Mouse (Mus musculus) heart, embryonic 13.5 days (tissue): ENCODE data around the gene A430078G23Rik. TPM values are rescaled to one million over a fixed set of nuclear protein-coding genes. Genes with fewer than 3 reads are reported as not detected.
A peak's percentile ranks its signal among the peaks of the same experiment; 100 is the strongest.
"Not testable (repeated sequence)": the region's sequence is repeated elsewhere in the genome, so short reads cannot be mapped to it uniquely, and the experiment has no call there.

ENCODE experiments used
- ATAC-seq: fragments of 200-750 bp; cut with Nextera tagmentation; 2 replicates; pipeline ENCODE4 v1.8.0; 2017; ENCODE audit warnings: moderate TSS enrichment; ENCODE audit not compliant: insufficient number of reproducible peaks, low FRiP score, low TSS enrichment; ENCODE audit errors: extremely low read depth
- H3K27ac ChIP-seq: fragments of 300-500 bp; sonication (generic); replicated peaks from 2 replicates; pipeline ENCODE4 v1.5.1; 2015; ENCODE audit warnings: moderate library complexity, mild to moderate bottlenecking, inconsistent platforms
- H3K27me3 ChIP-seq: fragments of 300-500 bp; sonication (generic); replicated peaks from 2 replicates; pipeline ENCODE4 v1.6.1; 2015; ENCODE audit warnings: mild to moderate bottlenecking, inconsistent platforms
- H3K36me3 ChIP-seq: fragments of 300-500 bp; sonication (generic); 2 replicates; pipeline ENCODE4 v1.6.1; 2015; ENCODE audit warnings: mild to moderate bottlenecking, inconsistent platforms
- H3K4me1 ChIP-seq: fragments of 300-500 bp; sonication (generic); 2 replicates; pipeline ENCODE4 v1.6.1; 2015; ENCODE audit warnings: inconsistent platforms
- H3K4me2 ChIP-seq: fragments of 300-500 bp; sonication (generic); 2 replicates; pipeline ENCODE4 v1.6.1; 2015; ENCODE audit warnings: inconsistent platforms, mild to moderate bottlenecking, moderate library complexity
- H3K4me3 ChIP-seq: fragments of 300-500 bp; sonication (generic); 2 replicates; pipeline ENCODE4 v1.5.1; 2015; ENCODE audit warnings: moderate library complexity, mild to moderate bottlenecking, inconsistent platforms
- H3K9ac ChIP-seq: fragments of 300-500 bp; sonication (generic); 2 replicates; pipeline ENCODE4 v1.6.1; 2015; ENCODE audit warnings: inconsistent platforms, mild to moderate bottlenecking, moderate library complexity
- H3K9me3 ChIP-seq: fragments of 300-500 bp; sonication (generic); 2 replicates; pipeline ENCODE4 v1.6.1; 2016; ENCODE audit warnings: inconsistent platforms
- WGBS: fragments of 180-500 bp; shearing (Covaris S2); methylation state at CpG from one replicate; pipeline ENCODE4 v1.1.7; 2015; ENCODE audit warnings: mixed read lengths; 5-methylcytosine and 5-hydroxymethylcytosine counted together
- polyA plus RNA-seq: library from polyadenylated mRNA; unstranded; fragments of >200 nt; fragmentation: Nextera tagmentation; extraction: Ambion mirVana; gene quantifications from 2 replicates; pipeline ENCODE4 v1.2.1, GENCODE M21; 2015

The A430078G23Rik gene
- polyA plus RNA-seq, 1 experiment from 2014 or later = not detected

- H3K27me3 ChIP-seq = no peaks in the 10 kb centered on the region
- no peak overlapping the region for H3K4me3 ChIP-seq
- ATAC-seq = no peak
- H3K36me3 ChIP-seq = no peaks in the 10 kb centered on the region
- WGBS = 51% methylated on average over 8 of the region's 8 CpGs
- H3K9me3 ChIP-seq = no peaks in the 10 kb centered on the region
- H3K9ac ChIP-seq = no peak overlapping the region
- no peak overlapping the region for H3K4me2 ChIP-seq
- no peak overlapping the region for H3K27ac ChIP-seq
- no peaks in the 10 kb centered on the region for H3K4me1 ChIP-seq
These were observed 25.5 kb upstream of the A430078G23Rik start for GRCm38 (mm10) chr8:3327538-3328245.

- no peaks in the 10 kb centered on the region for H3K4me1 ChIP-seq
- no peaks in the 10 kb centered on the region for H3K9me3 ChIP-seq
- ATAC-seq = no peak
- H3K4me2 ChIP-seq = no peak overlapping the region
- no peak overlapping the region for H3K4me3 ChIP-seq
- no peak overlapping the region for H3K9ac ChIP-seq
- H3K27ac ChIP-seq = no peak overlapping the region
- H3K27me3 ChIP-seq = no peaks in the 10 kb centered on the region
- H3K36me3 ChIP-seq = no peaks in the 10 kb centered on the region
- 45% methylated on average over 6 of the region's 6 CpGs for WGBS
These were observed 22.6 kb upstream of the A430078G23Rik start for GRCm38 (mm10) chr8:3330662-3331061.

DNA sequence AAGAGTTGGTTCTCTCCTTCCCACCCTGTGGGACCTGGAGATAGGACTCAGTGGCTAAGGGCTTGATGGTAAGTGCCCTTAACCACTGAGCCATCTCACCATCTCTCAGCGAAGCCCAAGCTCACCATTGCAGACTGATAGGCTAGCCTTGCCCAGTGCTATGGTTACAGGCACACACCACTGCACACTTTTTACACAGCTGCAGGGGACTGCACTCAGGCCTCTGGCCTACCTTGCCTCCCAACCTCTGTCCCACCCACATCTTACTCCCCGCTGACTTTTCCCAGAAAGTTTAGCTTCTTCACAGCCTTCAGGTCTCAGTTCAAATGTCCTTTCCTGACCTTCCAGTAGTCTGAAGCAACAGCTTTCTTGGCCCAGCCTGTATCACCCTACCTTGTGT lies 21.5 kb upstream of the A430078G23Rik start:
- Histone ChIP-seq H3K27me3 (no peaks in the 10 kb centered on the region), H3K4me3 (no peak overlapping the region), H3K4me2 (no peak overlapping the region), H3K9me3 (no peaks in the 10 kb centered on the region), H3K27ac (no peak overlapping the region), H3K9ac (no peak overlapping the region), H3K36me3 (no peaks in the 10 kb centered on the region), H3K4me1 (no peaks in the 10 kb centered on the region)
- 79% methylated on average over 2 of the region's 2 CpGs for WGBS
- no peak for ATAC-seq

DNA sequence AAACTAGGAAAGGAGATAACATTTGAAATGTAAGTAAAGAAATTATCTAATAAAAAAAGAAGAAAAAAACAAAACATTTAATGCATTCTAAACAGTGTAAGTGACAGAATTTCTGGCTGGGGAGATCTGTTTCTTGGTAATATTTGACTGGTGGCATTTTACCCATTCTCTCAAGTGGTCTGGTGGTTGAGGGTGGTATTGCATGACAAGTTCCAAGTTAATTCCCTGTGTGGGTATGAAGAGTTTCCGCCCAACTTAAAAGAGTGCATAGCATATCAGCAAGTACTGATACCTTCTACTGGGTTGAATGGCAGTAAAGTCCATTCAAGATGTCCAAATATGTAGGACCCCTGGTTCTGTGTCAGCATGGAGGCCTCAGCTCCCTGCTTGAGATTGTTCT lies 17.3 kb upstream of the A430078G23Rik start:
- no peak overlapping the region for H3K4me2 ChIP-seq
- H3K9me3 ChIP-seq = no peaks in the 10 kb centered on the region
- ATAC-seq = no peak
- H3K27ac ChIP-seq = no peak overlapping the region
- no peak overlapping the region for H3K9ac ChIP-seq
- WGBS = 82% methylated on average over 1 of the region's 1 CpGs
- H3K36me3 ChIP-seq = no peaks in the 10 kb centered on the region
- H3K4me1 ChIP-seq = no peaks in the 10 kb centered on the region
- no peak overlapping the region for H3K4me3 ChIP-seq
- no peaks in the 10 kb centered on the region for H3K27me3 ChIP-seq

DNA sequence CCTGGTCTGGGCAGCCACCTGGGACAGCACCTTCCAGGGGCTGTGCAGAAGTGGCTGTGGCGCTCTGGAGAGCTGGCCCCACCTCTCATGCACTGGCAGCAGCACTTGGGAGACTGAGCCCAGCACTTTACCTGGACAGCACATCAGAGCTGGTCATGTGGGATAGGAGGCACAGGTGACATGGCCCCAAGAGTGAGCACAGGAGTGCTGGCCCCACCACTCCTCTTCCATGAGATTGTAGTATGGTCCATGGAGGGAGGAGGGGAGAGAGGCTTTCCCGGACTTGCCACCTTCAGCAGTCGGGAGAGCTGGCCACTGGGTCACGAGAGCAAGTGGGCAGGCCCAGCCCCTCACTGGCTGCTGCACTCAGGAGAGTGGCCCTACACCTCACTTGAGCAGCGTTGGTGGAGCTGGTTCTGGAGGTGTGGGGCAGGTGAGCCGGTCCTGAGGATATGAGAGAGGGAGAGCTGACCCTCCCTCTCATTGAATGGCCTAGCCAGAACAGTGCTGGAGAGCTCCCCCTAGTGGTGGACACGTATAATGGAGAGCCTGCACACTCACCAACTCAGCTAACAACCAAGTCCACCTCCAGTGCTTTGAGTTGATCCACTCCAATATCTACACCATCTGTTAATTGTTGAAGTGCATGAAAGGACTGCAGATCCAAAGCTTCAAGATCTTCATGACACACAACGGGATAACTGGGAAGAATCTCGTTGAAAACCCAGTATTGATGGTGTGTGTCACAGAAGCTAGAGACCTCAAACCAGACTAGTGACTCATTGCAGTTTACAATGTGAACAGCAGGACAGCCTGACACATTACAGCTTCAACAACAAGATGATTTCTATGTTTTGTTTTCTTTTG lies 16.3 kb upstream of the A430078G23Rik start:
- Histone ChIP-seq H3K9ac (no peak overlapping the region), H3K4me3 (no peak overlapping the region), H3K36me3 (no peaks in the 10 kb centered on the region), H3K4me2 (no peak overlapping the region), H3K27me3 (no peaks in the 10 kb centered on the region), H3K4me1 (no peaks in the 10 kb centered on the region), H3K27ac (no peak overlapping the region), H3K9me3 (no peaks in the 10 kb centered on the region)
- WGBS = 59% methylated on average over 9 of the region's 9 CpGs
- peak; percentile 37 for ATAC-seq

DNA sequence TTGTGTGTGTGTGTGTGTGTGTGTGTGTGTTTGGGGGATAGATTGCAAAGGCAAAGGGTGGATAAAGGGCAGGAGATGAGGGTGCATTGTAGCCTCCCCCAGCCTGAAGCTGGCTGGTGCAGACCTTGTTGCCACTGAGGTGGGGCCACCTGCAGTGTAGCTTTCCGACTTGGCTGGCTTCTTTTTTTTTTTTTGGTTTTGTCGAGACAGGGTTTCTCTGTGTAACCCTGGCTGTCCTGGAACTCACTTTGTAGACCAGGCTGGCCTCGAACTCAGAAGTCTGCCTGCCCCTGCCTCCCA lies 15.7 kb upstream of the A430078G23Rik start:
- not testable (repeated sequence) for H3K36me3 ChIP-seq, H3K9ac ChIP-seq, H3K4me2 ChIP-seq, H3K9me3 ChIP-seq, H3K4me1 ChIP-seq, H3K4me3 ChIP-seq, H3K27me3 ChIP-seq, ATAC-seq, H3K27ac ChIP-seq
- WGBS = 67% methylated on average over 3 of the region's 3 CpGs

DNA sequence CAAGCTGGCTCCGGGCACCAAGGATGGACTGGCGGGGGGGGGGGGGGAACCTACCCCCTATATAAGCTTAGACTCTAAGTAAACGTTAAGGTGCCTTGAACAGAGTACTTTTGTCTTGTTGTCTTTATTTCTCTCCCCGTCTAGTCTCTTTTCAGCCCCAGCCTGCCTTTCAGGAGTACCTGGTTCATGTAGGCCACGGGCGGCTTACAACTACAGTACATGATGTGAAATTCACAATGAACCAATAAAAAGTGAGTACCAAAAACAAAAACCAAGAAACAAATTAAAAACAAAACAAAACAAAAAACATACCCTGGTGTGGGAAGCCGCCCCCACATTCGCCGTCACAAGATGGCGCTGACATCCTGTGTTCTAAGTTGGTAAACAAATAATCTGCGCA lies 15.2 kb upstream of the A430078G23Rik start:
- no peak for ATAC-seq
- WGBS = 84% methylated on average over 11 of the region's 11 CpGs

DNA sequence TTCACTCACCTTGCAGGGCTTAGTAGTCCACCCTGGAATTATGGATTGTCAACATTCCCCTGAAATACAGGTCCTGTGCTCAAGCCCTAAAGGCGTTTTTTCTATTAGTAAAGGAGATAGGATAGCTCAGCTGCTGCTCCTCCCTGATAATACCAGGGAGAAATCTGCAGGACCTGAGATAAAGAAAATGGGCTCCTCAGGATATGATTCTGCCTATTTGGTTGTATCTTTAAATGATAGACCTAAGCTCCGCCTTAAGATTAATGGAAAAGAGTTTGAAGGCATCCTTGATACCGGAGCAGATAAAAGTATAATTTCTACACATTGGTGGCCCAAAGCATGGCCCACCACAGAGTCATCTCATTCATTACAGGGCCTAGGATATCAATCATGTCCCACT lies 12.5 kb upstream of the A430078G23Rik start:
- H3K4me2 ChIP-seq, H3K9ac ChIP-seq, H3K9me3 ChIP-seq, H3K27ac ChIP-seq, H3K36me3 ChIP-seq, H3K4me1 ChIP-seq, ATAC-seq, H3K27me3 ChIP-seq, H3K4me3 ChIP-seq: not testable (repeated sequence)
- WGBS = 80% methylated on average over 3 of the region's 3 CpGs

More for the DNA sequence above, 15.2 kb upstream of the A430078G23Rik start:
- H3K9me3 ChIP-seq = no peaks in the 10 kb centered on the region
- H3K9ac ChIP-seq = no peak overlapping the region
- no peak overlapping the region for H3K27ac ChIP-seq
- no peaks in the 10 kb centered on the region for H3K27me3 ChIP-seq
- H3K4me2 ChIP-seq = no peak overlapping the region
- H3K36me3 ChIP-seq = no peaks in the 10 kb centered on the region
- H3K4me1 ChIP-seq = no peaks in the 10 kb centered on the region
- H3K4me3 ChIP-seq = no peak overlapping the region

- Histone ChIP-seq H3K36me3 (no peaks in the 10 kb centered on the region), H3K27me3 (no peaks in the 10 kb centered on the region), H3K4me1 (no peaks in the 10 kb centered on the region), H3K9me3 (no peaks in the 10 kb centered on the region), H3K27ac (no peak overlapping the region), H3K4me3 (no peak overlapping the region), H3K4me2 (no peak overlapping the region), H3K9ac (no peak overlapping the region)
- no peak for ATAC-seq
- 93% methylated on average over 6 of the region's 6 CpGs for WGBS
These were observed 7.9 kb upstream of the A430078G23Rik start for GRCm38 (mm10) chr8:3345337-3345736.

- H3K27ac ChIP-seq = no peak overlapping the region
- no peak overlapping the region for H3K4me2 ChIP-seq
- no peaks in the 10 kb centered on the region for H3K36me3 ChIP-seq
- WGBS = 75% methylated on average over 5 of the region's 5 CpGs
- H3K4me1 ChIP-seq = no peaks in the 10 kb centered on the region
- H3K9ac ChIP-seq = no peak overlapping the region
- no peaks in the 10 kb centered on the region for H3K27me3 ChIP-seq
- no peak overlapping the region for H3K4me3 ChIP-seq
- no peaks in the 10 kb centered on the region for H3K9me3 ChIP-seq
- no peak for ATAC-seq
These were observed 6.4 kb upstream of the A430078G23Rik start for GRCm38 (mm10) chr8:3346691-3347413.

DNA sequence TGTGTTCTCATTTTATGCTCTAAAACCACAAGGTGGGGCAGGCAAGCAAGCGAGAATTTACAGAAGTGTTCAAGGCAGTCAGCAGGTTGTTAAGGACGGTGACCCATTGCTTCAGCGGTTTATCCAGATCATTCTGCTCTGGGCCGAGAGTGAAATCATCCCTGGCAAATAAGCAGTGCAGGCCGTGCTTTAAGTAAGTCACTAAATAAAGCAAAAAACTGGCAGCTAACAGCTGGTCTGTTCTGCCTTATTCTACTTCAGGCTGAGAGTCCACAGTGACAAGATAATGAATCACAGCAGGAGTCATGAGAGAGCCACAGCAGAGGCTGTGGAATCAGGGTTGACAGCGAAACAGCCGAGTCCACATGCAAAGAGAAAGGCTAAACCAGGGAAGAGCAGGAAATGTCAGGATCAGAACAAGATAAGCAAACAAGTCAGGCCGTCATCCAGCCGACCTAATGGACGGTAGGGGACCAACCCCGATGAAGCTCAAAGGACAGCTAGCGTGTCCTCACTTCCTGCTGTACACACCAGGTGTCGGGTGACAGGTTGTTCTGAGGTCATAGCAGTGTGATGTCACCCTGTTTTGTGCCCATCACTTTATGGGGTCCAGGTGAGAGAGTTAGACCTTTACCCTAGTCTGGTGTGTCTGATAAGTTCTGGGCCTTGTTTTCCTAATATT lies 4.9 kb upstream of the A430078G23Rik start:
- Histone ChIP-seq H3K36me3 (no peaks in the 10 kb centered on the region), H3K9ac (no peak overlapping the region), H3K9me3 (no peaks in the 10 kb centered on the region), H3K4me3 (no peak overlapping the region), H3K27ac (no peak overlapping the region), H3K27me3 (no peaks in the 10 kb centered on the region), H3K4me1 (no peaks in the 10 kb centered on the region), H3K4me2 (no peak overlapping the region)
- no peak for ATAC-seq
- 25% methylated on average over 13 of the region's 13 CpGs for WGBS
